Mouse (Mus musculus): ENCODE results near the gene Csmd2.
"Not testable (repeated sequence)": the region's sequence is repeated elsewhere in the genome, so short reads cannot be mapped to it uniquely, and the experiment has no call there.

Gene Csmd2

GRCm38 (mm10) chr4:128609276-128609924 is 621.7 kb downstream of the Csmd2 start:
- DNase-seq (ENCODE audit: extremely low spot score, low spot score), result no peak

GRCm38 (mm10) chr4:128609925-128610402 is 622.3 kb downstream of the Csmd2 start, which contains the start of gene Zscan20:
Gene Zscan20 (minus strand): TSS chr4:128610098.
- DNase-seq (ENCODE audit: extremely low spot score, low spot score), result peak; percentile 95

- no peak for DNase-seq (ENCODE audit: extremely low spot score, low spot score)
These were observed 623.0 kb downstream of the Csmd2 start for GRCm38 (mm10) chr4:128610706-128611105.

GRCm38 (mm10) chr4:128611726-128612125 is 624.1 kb downstream of the Csmd2 start:
- DNase-seq (ENCODE audit: extremely low spot score, low spot score), result not testable (repeated sequence)

GRCm38 (mm10) chr4:128613326-128613725 is 625.7 kb downstream of the Csmd2 start:
- peak; percentile 61 for DNase-seq (ENCODE audit: extremely low spot score, low spot score)

- DNase-seq (ENCODE audit: extremely low spot score, low spot score), result no peak
These were observed 628.1 kb downstream of the Csmd2 start for GRCm38 (mm10) chr4:128615761-128616160.
